Mouse (Mus musculus): ENCODE results near the gene Rasgef1b. TPM values are rescaled to one million over a fixed set of nuclear protein-coding genes. Genes with fewer than 3 reads are reported as not detected.

Gene Rasgef1b
- total RNA-seq, 2 experiments from 2014 or later: 11.9 to 15.1 TPM

DNA sequence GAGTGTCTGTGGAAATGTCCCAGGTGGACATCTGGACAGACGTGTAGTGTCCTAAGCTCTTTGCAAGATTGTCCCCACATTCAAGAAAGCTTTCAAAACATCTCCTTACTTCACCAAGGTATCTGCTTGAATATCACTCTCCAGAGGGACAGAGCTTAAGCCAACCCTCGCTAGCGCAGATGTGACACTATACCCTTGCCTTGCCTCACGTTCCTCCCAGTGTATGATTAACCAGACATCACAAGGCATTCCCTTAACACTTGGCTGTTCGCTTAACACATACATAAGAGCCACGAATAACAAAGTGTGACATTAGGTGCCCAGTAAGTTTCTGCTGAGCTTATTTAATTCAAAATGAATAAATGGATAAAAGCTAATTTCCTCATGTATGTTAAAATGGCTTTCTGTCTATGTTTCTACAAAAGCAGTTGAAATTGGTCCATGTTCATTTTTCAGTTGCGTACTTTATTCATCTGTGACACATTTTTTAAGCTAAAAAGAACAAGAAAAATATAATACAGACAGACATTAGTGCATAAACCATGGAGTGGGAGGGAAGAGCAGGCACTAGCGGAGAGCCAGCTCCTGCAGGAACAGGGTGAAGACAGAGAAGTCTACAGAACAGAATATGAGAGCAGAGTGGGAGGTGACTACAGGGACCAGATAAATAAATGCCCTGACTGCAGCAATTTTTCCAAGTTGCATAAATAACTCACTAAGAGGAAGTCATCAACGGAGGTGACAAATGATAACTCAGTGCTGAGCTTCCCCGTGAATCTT, 126.4 kb downstream of the Rasgef1b start:
- no peak for DNase-seq

DNA sequence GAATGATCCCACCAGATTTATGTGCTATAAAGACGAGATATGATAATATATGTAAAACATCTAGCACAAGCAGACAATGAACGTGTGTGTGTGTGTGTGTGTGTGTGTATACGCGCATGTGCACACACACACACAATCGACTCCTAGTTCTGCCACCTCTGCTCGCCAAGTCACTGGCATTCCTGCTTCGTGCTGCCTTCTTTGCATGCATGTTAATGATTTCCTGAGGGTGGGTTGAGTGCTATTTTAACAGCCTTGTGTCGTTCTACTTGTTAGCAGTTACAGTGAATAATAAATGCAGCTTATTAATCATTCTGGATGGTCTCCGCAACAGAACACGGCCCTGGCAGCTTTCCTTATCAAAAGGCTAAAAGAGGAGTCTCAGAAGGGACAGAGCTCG, 129.5 kb downstream of the Rasgef1b start:
- DNase-seq: no peak

DNA sequence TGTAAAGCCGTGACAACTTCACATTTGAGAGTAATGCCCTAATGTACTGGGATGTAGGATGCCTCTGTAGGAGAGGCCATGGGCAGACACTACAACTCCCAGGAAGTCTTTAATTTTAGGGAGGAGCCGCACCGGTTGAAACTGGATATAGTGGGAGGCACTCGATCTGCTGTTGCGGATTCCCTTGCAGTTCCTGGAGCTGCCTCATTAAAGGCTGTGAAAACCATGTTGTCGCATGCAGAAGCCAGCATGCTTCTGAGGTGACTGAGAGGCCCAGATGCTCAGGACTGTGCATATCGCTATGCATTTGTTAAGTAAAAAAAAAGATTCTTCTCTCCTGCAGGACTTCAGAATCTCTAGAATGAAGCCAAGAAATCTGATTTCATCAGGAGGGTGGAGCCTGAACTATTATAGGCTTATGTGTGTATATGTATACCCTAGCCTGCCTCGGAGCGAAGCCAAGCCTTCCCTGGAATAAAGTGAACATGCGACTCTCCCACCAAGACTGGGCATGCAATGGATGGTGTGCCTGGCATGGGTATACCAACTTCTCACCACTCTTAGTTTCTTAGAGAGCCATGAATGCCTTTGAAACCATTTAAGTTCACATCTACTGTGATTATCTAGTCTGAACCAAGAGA, 130.3 kb downstream of the Rasgef1b start:
- DNase-seq: no peak

DNA sequence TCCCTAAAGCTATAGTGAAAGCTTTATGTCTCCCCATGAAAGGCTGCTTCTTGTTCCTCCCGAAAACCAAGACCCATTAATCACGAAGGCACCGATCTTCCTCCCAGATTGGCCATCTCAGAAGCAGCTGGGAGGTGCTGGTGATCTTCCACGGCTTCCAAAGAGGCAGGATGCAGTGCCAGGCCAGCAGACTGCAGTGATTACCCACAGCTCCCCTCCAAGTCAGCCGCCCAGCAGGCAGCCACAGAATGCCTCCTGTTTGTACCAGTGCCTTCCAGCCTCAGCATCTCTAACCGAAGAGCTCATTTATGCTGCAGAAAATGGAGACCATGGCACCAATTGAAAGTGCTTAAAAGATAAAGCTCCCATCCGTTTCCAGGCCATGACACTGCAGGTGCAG, 131.2 kb downstream of the Rasgef1b start:
- DNase-seq: no peak

DNA sequence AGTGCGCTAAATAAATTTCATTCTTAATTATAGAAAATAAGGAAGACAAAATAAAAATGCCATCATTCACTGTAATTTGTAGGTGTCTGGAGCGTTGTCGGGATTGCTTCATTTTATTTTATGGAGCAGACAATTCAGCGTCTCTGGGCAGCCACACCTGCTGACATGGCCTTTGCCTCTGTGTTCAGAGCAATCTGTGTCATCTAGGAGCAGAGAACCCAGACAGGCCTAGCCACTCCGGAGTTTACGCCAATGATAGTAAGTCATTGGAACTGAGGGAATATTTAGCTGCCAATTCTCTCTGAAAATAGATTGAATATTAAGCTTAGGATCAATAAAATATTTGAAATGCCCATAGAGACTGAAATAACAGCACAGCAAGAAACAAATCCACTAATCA, 137.5 kb downstream of the Rasgef1b start:
- DNase-seq: no peak

DNA sequence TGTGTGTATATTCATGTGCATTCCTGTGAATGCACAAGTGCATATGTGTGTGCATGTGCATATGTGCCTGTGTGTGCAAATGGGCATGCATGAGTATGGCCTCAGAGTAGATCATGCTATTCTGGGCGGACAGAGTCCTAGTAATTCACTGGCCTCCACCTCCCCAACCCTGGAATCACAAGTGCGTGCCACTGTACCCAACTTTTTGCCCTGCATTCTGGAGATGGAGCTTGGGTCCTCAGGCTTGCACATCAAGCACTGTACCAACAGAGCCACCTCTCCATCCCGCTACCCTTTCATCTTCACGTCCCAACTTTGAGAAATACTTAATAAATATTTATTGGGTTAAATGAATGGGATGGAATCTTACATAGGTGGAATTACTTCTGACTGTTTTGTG, 138.3 kb downstream of the Rasgef1b start:
- DNase-seq: no peak

DNA sequence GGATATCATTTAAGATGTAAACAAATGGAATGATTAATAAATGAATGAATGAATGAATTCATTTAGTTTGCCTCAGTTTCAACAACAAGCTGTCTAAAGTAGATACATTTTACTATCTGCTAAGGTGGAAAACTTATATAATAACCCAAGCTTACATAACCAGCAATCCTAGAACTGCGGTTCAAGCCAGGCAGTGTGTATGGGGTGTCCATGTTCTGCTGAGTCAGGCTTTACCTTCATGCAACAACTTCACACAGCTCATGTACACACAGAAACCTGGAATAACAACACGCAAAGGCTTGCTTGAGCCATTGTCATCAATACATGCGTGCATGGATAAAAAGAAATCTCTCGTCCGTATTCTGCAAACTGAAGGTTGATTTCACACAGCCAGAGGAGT, 140.9 kb downstream of the Rasgef1b start:
- no peak for DNase-seq

DNA sequence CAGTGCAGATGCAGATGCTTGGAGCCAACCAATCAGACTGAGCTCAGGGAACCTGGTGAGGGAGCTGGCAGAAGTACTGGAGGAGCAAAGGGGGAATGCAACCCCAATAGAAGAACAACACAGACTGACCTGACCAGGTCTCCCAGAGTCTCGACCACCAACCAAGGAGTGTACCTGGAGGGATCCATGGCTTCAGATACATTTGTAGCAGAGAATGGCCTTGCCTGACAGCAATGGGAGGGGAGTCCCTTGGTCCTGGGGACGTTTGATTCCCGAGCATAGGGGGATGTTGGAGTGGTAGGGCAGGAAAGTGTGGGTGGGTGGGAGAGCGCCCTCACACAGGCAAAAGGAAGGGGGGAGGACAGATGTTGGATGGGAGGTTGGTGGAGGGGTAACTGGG, 141.3 kb downstream of the Rasgef1b start:
- DNase-seq: no peak

DNA sequence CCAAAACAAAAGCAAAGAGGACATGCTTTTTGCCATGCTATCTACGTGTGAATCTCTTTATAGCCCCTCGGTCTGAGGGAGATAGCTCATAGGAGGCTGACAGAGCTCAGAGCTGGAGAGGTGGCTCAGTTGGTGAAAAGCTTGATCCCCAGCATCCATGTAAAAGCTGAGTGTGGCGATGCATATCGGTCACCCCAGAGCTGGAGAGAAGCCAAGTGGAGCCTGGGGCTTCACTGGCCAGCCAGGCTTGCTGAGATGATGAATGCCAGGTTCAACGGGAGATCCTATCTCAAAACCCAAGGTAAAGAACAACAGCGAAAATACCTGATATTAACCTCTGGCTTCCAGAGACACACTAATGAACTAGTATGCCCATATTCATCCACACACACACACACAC, 142.6 kb downstream of the Rasgef1b start:
- no peak for DNase-seq

DNA sequence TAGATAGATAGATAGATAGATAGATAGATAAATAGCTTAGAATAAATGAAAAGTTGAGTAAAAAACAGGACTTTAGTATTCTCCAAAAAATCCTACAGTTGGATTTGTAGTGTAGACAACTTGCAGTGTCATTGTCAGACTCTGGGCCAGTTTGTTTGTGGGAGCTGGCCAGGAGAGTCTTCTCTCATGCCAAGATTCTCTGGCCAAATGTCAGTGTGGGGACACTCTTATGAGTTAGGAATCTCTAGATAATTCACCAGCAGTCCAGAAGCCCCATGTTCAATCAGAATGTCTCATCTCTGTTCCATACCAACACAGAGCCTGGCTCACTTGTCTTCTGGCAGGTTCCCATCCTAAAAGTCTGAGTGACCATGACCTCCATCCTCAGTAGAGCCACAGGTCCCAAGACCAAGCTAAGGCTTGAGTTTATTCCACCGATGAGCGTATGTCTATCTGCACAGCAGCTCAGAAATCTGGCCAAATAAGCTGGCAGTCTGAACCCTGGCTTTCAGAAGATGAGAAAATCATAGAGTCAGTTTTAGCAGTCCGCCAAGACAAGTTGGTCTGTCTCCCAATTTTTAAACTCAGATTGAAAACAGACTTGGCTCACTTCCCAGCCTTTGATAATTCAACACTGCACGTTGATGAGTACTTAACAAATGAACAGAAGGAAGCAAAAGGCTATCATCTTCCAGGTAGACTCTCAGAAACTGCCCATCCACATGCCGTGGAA, 143.5 kb downstream of the Rasgef1b start:
- DNase-seq: peak in 1 of 2 experiments; percentile 3

DNA sequence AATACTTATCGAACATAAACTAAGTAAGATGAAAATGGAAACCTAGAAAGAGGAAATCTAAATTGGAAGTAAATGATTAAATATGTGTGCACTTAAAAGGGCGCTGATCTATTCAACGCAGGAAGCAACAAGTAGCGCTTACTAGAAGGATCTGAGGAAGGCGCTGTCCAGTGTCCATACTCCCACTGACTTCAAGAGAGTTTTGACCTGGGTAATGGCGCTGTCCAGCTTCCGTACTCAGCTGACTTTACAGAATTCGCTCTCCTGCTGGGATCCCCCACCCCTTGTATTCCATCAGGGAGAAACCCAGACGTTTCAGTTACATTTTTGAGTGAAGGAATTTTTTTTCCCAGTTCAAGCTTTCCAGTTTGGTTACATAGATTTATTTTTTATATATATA, 144.6 kb downstream of the Rasgef1b start:
- peak; percentile 12 to 24 for DNase-seq

DNA sequence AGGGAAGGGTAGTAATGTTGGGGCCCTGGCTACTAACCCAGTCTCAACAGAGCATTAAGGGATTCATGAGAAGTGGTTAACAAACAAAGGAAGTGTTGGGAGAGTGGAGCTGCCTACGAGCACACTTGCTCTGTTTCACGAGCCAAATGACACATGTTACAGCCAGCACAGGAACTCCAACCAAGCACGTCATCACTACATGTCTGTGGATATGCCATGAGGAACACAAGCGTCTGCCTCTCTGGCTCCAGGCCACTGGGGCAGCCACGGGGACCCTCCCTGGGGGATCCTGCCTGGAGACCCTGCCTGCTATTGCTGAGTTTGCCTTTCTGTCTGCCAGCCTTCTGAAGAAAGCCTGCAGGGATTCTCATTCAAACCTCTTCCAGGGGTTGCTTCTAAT, 146.8 kb downstream of the Rasgef1b start:
- DNase-seq: no peak

DNA sequence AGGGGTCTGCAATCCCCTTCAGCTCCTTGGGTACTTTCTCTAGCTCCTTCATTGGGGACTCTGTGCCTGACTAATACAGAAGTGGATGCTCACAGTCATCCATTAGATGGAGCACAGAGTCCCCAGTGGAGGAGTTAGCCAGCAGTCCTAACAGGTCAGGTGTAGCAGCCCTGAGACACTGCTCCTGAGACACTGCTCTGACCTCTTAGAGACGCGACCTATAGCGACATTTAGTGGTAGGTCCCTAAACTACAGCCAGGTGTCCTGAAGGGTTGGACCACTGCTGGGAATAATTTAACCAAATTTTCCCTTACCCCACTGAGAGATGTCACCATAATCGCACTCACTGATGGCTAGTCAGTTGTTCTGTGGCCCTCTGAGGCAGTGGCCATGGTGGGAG, 150.2 kb downstream of the Rasgef1b start:
- peak; percentile 53 to 65 for DNase-seq

DNA sequence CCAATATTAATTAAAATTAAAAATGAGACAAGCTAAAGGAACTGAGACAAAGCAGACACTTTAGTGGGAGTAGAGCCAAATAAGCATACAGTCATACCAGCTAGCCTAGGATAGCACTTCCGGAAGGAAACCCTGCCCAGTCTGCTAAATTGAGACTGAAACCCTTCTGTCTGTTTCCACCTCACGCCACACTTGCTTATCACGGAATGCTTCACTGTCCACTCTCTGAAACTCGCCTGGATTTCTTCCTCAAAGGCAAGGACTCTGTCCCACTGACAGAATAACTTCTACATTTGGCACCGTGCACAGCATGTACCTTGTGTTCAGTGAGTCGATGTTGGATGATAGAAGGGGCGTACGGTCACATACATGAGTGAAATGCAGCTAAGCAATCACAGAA, 153.0 kb downstream of the Rasgef1b start:
- DNase-seq: no peak

DNA sequence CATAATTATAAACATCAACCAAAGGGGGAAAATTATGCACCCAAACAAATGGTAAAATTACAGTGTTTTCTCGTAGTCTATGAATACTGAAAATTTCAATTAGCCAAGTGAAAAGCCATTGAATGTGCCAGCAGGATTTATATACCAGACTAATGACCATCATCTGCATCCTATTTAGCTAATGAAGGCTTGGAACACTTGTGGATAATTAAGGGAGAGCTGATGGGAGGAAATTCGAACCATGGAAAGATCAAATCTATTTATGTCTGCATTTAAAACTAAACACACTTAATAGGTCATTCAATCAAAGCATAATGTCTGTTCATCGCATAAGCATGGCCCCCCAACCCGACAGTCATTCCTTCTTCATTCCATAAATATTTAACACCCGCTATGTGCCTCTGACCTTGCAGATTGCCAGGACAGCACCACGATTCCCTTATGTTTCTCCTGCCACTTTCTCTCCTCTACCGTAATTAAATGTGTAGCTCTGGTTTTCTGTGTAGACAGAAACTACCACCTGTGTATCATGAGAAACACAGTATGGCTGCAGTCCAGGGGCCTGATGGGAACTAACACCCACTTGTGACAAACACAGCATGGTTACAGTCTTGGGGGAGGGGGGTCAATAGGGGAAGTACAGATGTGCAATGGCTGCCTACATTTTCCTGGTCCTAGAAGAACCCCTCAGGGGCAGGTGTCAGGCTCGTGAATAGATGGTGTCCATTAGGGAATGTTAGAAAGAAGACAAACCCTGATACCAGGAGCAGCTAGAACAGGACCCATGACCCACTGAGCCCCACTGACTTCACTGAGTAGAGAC, 164.2 kb downstream of the Rasgef1b start:
- no peak for DNase-seq

DNA sequence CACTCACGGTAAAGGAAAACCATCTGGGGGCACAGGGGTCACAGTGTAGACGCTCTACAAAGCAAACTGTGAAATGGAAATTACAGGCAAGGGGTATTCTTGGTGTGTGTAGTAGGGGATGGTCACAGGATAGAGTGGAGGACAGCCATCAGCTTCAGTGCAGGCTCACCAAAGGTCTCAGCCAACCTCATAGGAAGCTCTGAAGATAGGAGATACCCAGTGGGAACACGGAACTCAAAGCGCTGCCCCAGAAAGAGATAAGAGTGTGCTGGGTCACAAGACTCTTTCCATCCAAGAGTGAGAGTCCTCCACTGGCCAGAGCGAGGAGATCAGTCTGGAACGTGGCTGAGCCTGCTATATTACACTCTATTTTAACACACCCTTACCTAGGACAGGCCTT, 166.8 kb downstream of the Rasgef1b start:
- DNase-seq: no peak

DNA sequence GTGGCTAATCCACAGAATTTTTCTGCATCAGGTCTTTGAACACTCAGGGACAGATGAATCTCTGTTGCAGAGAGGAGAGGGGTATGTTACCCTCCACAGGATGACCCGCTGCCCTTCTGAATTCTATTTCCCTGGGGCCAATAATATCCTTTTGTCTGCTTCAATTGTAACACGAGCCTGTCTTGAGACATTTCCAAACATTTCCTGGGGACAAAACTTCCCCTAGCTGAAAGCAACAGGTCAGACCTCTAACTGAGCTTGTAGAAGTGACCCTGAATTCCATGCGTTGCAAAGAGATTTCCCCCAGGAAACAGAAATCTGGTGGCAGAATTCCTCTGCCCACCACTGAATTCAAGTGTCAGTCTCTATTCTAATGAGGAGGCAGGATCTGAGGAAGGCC, 169.1 kb downstream of the Rasgef1b start:
- no peak for DNase-seq

DNA sequence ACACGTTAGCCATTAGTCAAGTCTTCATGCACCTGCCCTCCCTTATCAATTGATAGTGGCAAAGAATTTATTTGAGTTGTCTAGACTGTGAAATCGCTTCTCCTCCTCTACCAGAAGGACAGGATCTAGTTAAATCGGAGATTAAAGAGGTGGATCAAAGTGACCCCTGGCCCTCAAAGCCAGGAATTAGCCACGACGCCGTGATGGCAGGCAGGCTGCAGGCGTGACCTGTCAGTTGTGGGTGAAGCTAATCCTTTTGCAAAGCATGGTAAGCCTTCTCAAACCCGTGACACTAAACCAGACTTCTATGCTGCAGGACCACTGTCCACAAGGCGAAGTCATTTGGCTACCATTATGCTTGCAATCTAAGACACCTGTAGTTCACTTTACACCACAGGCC, 170.6 kb downstream of the Rasgef1b start:
- no peak for DNase-seq

DNA sequence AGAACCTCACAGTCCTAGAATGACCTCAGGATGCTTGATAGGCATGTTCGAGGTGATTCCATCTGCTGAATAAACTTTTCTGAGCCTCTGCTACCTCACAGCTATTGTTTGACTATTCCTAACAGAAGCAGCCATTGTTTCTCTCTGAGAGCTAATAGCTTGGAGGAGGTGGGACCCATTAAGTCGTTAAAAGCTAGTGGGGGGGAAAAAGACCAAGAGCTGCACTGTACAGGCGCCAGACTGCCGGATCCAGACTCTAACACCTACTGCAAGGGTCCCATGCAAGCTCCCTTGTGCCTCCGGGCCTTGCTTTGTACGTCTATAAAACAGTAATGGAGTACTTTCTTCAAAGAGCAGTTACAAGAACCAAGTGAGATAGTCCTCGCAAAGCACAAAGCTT, 176.2 kb downstream of the Rasgef1b start:
- no peak for DNase-seq

DNA sequence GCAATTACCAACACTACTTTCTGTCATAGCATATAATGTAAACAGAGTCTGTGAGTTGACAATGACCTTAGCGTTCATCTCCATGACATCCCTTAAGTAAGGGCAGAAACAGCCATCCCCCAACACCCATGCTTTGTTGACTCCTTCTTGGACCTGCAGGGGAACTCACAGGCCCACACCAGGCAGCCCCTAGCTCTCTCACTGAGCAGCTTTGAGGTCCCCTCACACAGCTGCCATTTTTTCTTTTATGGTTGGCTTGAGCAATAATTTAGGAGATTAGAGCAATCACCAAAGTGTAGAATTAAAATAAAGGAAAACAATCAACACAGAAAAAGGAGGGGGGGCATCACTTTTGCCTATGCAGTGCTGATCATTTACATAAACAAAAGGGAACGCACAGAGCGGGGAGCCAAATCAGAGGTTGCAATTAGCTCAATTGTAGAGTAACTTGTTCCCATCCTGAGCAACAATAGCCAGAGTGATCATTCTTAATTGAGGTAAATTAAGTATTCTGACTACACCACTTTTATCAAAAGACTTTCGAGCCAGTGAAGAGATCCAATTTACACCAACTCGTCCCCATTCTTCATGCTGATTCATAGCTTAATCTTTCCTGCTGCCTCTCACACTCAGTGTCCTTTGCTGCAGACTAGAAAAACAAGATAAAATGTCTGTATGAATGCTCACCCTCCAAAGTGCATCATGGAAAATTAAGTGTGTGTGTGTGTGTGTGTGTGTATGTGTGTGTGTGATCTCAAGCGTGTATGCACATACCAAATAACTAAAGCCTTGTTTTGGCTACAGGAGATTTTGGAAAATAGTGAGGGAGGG, 184.0 kb downstream of the Rasgef1b start:
- DNase-seq: no peak

DNA sequence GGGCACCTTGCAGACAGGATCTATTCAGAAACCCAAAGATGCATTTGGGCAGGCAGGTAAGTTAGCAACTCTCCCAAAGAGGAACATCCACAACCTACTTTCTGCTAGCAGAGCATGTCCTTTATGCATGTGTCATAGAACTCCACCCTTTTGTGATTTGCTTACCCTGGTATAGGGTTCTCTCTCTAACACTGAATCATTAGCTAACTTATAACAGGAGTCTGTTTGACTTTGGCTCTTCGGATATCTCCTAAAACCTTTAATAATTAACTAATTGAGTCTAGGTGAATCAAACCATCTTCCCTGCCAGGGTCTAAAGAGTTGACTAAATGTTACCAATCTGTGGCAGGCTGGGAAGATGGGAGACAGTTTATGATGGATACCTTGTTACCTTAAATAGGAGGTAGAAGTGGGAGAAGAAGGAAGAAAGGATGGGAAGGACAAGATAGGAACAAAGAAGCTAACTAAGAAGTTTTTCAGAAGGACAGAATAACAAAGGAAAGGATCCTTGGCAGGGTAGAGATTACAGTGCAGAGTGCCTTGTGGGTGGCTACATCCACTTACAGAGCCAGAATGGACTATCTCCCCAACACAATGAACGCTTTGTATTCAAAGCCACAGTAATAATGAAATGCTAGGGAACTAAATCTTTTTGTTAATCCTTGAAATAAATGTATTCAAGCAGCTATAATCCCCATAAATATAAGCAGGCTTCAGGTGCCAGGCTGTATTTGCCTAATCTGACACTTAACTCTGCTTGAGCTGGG, 186.7 kb downstream of the Rasgef1b start:
- DNase-seq: no peak
